11 mouse cellular contexts compared by ENCODE assay signal in genomic region chr5:73701063-73701890, GRCm38 (mm10). TPM values are rescaled to one million over a fixed set of nuclear protein-coding genes. Genes with fewer than 3 reads are reported as not detected.
A peak's percentile ranks its signal among the peaks of the same experiment; 100 is the strongest.
DNase-seq lines count a peak whose midpoint lies in the region; ATAC-seq and TF ChIP-seq lines count a peak whose summit lies in the region.
"Had no signal": no experiment of that assay in that cellular context is flagged by ENCODE, and none has a peak within 500 bp of the region (broad histone marks: within the 10 kb centered on the region; RNA-seq: fewer than 3 reads in every experiment).

No protein-coding gene starts in this region.

- peak; percentile 21 for DNase-seq in gastrocnemius, postnatal 25 days
- DNase-seq in gastrocnemius, postnatal 4 days (ENCODE audit: low spot score in 2 of 2) = no peak
- DNase-seq in adrenal gland, postnatal 14 days = peak; percentile 52
- peak; percentile 47 for DNase-seq in heart, adult 8-10 months (ENCODE audit: low spot score)
- DNase-seq in limb, embryonic 14.5 days (ENCODE audit: low spot score) = no peak
- DNase-seq in thymus, postnatal 0 days (ENCODE audit: low spot score) = no peak
- DNase-seq in spleen, adult 18-20 months = no peak
- DNase-seq: layer of hippocampus, postnatal 36 days had no signal

- H3K9me3 ChIP-seq in limb, embryonic 14.5 days (ENCODE audit: control insufficient read depth, low read length) = no peaks in the 10 kb centered on the region
- H3K9me3 ChIP-seq in forebrain, embryonic 15.5 days = no peaks in the 10 kb centered on the region
- H3K9me3 ChIP-seq: lung, embryonic 15.5 days had no signal

- H3K4me3 ChIP-seq in limb, embryonic 14.5 days (replicated peaks; ENCODE audit: low read length) = no peak overlapping the region
- H3K4me3 ChIP-seq in forebrain, embryonic 15.5 days = no peak overlapping the region
- H3K4me3 ChIP-seq: lung, embryonic 15.5 days had no signal

- TF ChIP-seq POLR2A in limb, embryonic 14.5 days (IDR thresholded peaks at IDR 0.05; ENCODE audit: borderline replicate concordance, extremely low read depth, insufficient read depth, insufficient read length) = no peak

- H3K9ac ChIP-seq in limb, embryonic 14.5 days (ENCODE audit: low read depth, low read length, severe bottlenecking) = no peak overlapping the region
- no peak overlapping the region for H3K9ac ChIP-seq in forebrain, embryonic 15.5 days (replicated peaks)
- H3K9ac ChIP-seq: lung, embryonic 15.5 days had no signal

- 50% methylated on average over 17 of the region's 17 CpGs for WGBS in limb, embryonic 14.5 days
- 81% methylated on average over 17 of the region's 17 CpGs for WGBS in forebrain, embryonic 15.5 days

- no peaks in the 10 kb centered on the region for H3K27me3 ChIP-seq in limb, embryonic 14.5 days (ENCODE audit: control insufficient read depth, insufficient read depth, low read length)
- no peaks in the 10 kb centered on the region for H3K27me3 ChIP-seq in forebrain, embryonic 15.5 days

- no peak overlapping the region for H3K4me2 ChIP-seq in limb, embryonic 14.5 days (replicated peaks; ENCODE audit: low read depth, low read length, severe bottlenecking)
- no peak overlapping the region for H3K4me2 ChIP-seq in forebrain, embryonic 15.5 days (replicated peaks)
- H3K4me2 ChIP-seq: lung, embryonic 15.5 days had no signal

- peaks cover 34% of the 10 kb centered on the region for H3K4me1 ChIP-seq in limb, embryonic 14.5 days (ENCODE audit: control insufficient read depth, insufficient read depth, low read length)
- H3K4me1 ChIP-seq in forebrain, embryonic 15.5 days = no peaks in the 10 kb centered on the region

- ATAC-seq in limb, embryonic 14.5 days (ENCODE audit: low FRiP score, low read depth) = 0 out of 2 replicates have a peak, but pooled peaks have one; percentile 23
- no peak for ATAC-seq in forebrain, embryonic 15.5 days (replicated peaks)
- ATAC-seq: hindbrain, postnatal 0 days had no signal

- no peaks in the 10 kb centered on the region for H3K36me3 ChIP-seq in limb, embryonic 14.5 days (ENCODE audit: control insufficient read depth, insufficient read depth, low read length)
- no peaks in the 10 kb centered on the region for H3K36me3 ChIP-seq in forebrain, embryonic 15.5 days
- H3K36me3 ChIP-seq: lung, embryonic 15.5 days had no signal

- peak overlapping the region; percentile 88 for H3K27ac ChIP-seq in limb, embryonic 14.5 days (replicated peaks; ENCODE audit: low read depth, low read length)
- no peak overlapping the region for H3K27ac ChIP-seq in forebrain, embryonic 15.5 days (replicated peaks)
- H3K27ac ChIP-seq: hindbrain, postnatal 0 days; lung, embryonic 15.5 days had no signal

RNA-seq across cellular contexts. Expression of gene Spata18, which starts 50.1 kb away (rescaled TPM):
- not detected for total RNA-seq in gastrocnemius, postnatal 25 days (2021)
- total RNA-seq in gastrocnemius, postnatal 4 days (2021) = 1 to 10 TPM in 1 of 2 experiments, under 1 TPM in 1; 0.29 to 1.1 TPM
- total RNA-seq in adrenal gland, postnatal 14 days (2021) = 0.23 TPM in 1 of 2 replicates, not detected in the other
- total RNA-seq in heart, adult 8-10 months (2022) = under 1 TPM; 0.22 to 0.37 (median 0.33) TPM
- polyA plus RNA-seq in limb, embryonic 14.5 days (2012; rRNA removed) = 2.0 and 2.5 TPM in 2 replicates
- 1.4 and 1.8 TPM in 2 replicates for polyA plus RNA-seq in limb, embryonic 14.5 days (2014; fragmentation: Nextera tagmentation; extraction: Ambion mirVana)
- polyA plus RNA-seq in thymus, postnatal 0 days (2015; fragmentation: Nextera tagmentation; extraction: Ambion mirVana) = 0.17 and 0.27 TPM in 2 replicates
- polyA plus RNA-seq in forebrain, embryonic 15.5 days (2015; fragmentation: Nextera tagmentation; extraction: Ambion mirVana) = 0.17 and 0.78 TPM in 2 replicates

RNA-seq across cellular contexts. Expression of gene Sgcb, which starts 53.7 kb away (rescaled TPM):
- 10 to 100 TPM; 96.5 TPM for total RNA-seq in gastrocnemius, postnatal 25 days (2021)
- 100 to 1,000 TPM; 107 to 109 TPM for total RNA-seq in gastrocnemius, postnatal 4 days (2021)
- 19.5 and 22.6 TPM in 2 replicates for total RNA-seq in adrenal gland, postnatal 14 days (2021)
- total RNA-seq in heart, adult 8-10 months (2022) = 100 to 1,000 TPM; 113 to 128 (median 122) TPM
- 33.4 and 38.6 TPM in 2 replicates for polyA plus RNA-seq in limb, embryonic 14.5 days (2012; rRNA removed)
- polyA plus RNA-seq in limb, embryonic 14.5 days (2014; fragmentation: Nextera tagmentation; extraction: Ambion mirVana) = 48.0 and 49.7 TPM in 2 replicates
- polyA plus RNA-seq in thymus, postnatal 0 days (2015; fragmentation: Nextera tagmentation; extraction: Ambion mirVana) = 9.5 and 11.0 TPM in 2 replicates
- 25.3 and 25.4 TPM in 2 replicates for polyA plus RNA-seq in forebrain, embryonic 15.5 days (2015; fragmentation: Nextera tagmentation; extraction: Ambion mirVana)

Comparison
In these comparisons a context has a peak if more than half of its experiments do, and no peak if none do; other contexts are left out.
1. DNase-seq: peak in gastrocnemius, postnatal 25 days (single experiment), adrenal gland, postnatal 14 days (single experiment) and heart, adult 8-10 months (single experiment); none in gastrocnemius, postnatal 4 days (0 of 2), limb, embryonic 14.5 days (single experiment), thymus, postnatal 0 days (single experiment) and spleen, adult 18-20 months (0 of 2).